Mouse (Mus musculus): ENCODE results near the gene Svs6. TPM values are rescaled to one million over a fixed set of nuclear protein-coding genes. Genes with fewer than 3 reads are reported as not detected.

Gene Svs6
- total and polyA plus RNA-seq, 2 experiments from 2014 or later = not detected

DNA sequence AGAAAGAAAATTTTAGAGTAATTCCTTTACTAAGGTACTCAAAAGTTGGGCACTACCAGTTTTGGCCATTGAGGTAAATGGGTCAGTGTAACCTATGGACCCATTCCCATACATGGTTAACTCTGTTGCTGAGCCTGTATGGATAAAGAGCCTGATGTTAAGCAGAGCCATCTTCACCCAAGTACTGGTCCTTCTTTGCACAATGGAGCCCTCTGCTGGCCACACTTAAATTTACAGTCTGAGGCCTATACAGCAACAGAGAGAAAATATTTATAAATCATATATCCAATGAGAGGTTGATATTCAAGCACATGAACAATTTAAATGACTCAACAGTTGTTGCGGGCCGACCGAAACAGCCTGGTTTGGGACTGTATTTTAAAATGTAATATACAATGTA, 32.4 kb downstream of the Svs6 start:
- ATAC-seq = no peak
- peak; percentile 30 for DNase-seq (ENCODE audit: low spot score)
- Histone ChIP-seq H3K27ac (no peak overlapping the region), H3K9ac (replicated peaks; ENCODE audit: low read length) (no peak overlapping the region), H3K27me3 (ENCODE audit: insufficient read depth, low read length) (no peaks in the 10 kb centered on the region), H3K36me3 (ENCODE audit: insufficient read depth, low read length) (no peaks in the 10 kb centered on the region), H3K9me3 (ENCODE audit: low read length) (no peaks in the 10 kb centered on the region), H3K4me2 (ENCODE audit: low read depth, low read length) (no peak overlapping the region), H3K4me3 (ENCODE audit: low read length) (no peak overlapping the region), H3K4me1 (ENCODE audit: insufficient read depth, low read length) (no peaks in the 10 kb centered on the region)
- peak; percentile 43 for TF ChIP-seq CTCF (IDR thresholded peaks at IDR 0.05; ENCODE audit: low read depth)
- WGBS = 94% methylated on average over 3 of the region's 3 CpGs

DNA sequence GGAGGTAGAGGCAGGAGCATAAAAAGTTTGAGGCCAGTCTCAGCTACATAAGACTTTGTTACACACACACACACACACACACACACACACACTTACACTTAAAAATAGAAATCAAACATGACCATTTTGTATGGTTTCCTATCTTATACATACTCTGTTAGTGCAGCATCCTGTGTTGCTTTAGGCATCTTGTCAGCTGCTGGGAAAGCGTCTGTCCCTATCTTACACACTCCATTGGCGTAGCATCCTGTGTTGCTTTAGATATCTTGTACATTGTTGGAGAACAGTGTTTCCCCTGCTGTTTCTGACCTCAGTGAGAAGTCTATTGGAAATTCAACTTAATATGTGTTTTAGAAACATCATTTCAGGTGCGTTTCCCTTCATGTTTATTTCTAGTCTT, 36.1 kb downstream of the Svs6 start:
- H3K4me1 ChIP-seq (ENCODE audit: insufficient read depth, low read length) = no peaks in the 10 kb centered on the region
- 85% methylated on average over 3 of the region's 3 CpGs for WGBS
- H3K9ac ChIP-seq (replicated peaks; ENCODE audit: low read length) = no peak overlapping the region
- H3K27ac ChIP-seq = no peak overlapping the region
- H3K27me3 ChIP-seq (ENCODE audit: insufficient read depth, low read length) = no peaks in the 10 kb centered on the region
- H3K4me2 ChIP-seq (ENCODE audit: low read depth, low read length) = no peak overlapping the region
- no peak overlapping the region for H3K4me3 ChIP-seq (ENCODE audit: low read length)
- H3K36me3 ChIP-seq (ENCODE audit: insufficient read depth, low read length) = no peaks in the 10 kb centered on the region
- TF ChIP-seq CTCF (IDR thresholded peaks at IDR 0.05; ENCODE audit: low read depth) = no peak
- H3K9me3 ChIP-seq (ENCODE audit: low read length) = no peaks in the 10 kb centered on the region
- ATAC-seq (no peak), DNase-seq (ENCODE audit: low spot score) (no peak)

DNA sequence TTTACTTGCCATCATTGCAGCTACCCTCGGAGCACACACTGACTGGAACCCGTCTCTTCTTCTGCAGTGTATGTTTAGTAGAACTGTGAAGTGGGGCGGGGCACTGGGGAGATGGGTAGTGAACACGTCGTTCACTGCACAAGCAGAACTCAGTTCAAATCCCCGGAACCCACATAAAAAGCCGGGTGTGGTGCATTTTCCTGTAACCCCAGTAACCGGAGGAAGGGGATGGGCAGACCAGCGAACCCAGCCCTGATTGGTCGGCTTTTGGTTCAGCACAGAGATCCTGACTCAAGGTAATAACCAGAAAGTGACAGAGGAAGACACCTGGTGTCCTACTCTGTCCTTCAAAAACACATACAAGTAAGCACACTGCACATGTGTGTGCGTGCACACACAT, 36.8 kb downstream of the Svs6 start:
- no peak for ATAC-seq
- Histone ChIP-seq H3K36me3 (ENCODE audit: insufficient read depth, low read length) (no peaks in the 10 kb centered on the region), H3K9ac (replicated peaks; ENCODE audit: low read length) (no peak overlapping the region), H3K4me1 (ENCODE audit: insufficient read depth, low read length) (no peaks in the 10 kb centered on the region), H3K4me3 (ENCODE audit: low read length) (no peak overlapping the region), H3K27ac (no peak overlapping the region), H3K27me3 (ENCODE audit: insufficient read depth, low read length) (no peaks in the 10 kb centered on the region), H3K9me3 (ENCODE audit: low read length) (no peaks in the 10 kb centered on the region), H3K4me2 (ENCODE audit: low read depth, low read length) (no peak overlapping the region)
- no peak for DNase-seq (ENCODE audit: low spot score)
- WGBS = 89% methylated on average over 11 of the region's 11 CpGs
- no peak for TF ChIP-seq CTCF (IDR thresholded peaks at IDR 0.05; ENCODE audit: low read depth)

DNA sequence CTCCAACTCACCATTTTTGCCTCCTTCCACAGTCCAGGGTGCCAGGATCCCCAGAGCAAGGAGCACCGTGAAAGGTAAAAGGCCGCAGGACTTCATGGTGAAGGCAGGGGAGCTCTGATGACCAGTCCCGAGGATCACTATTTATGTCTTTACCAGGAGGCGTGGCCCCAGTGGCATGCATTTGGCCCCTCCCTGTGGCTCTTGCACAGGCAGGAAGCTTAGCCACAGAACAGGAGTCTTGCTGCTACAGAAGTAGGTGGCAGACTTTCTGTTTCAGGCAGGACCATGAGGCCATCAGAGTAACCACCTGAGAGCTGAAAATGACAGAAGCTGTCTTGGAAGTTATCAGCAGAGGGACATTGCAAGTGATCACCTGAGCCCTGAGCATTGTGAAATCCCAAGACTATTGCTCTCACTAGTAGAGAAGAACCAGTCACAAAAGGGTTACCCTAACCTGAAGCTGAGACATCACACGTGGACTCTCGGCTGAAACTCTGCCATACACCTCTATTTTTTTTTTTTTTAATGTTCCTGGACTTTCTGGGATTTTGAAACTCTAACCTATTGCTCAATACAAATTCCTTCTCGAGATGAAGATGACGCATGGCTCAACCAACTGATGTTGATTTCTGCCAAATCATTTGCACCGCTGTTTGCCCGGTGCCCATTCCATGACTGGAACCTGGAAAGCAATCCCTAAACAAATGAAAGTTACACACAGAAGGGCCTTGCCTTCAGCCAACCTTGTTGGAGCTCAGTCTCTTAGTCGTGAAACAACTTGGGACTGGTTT, 39.8 kb downstream of the Svs6 start:
- Histone ChIP-seq H3K36me3 (ENCODE audit: insufficient read depth, low read length) (no peaks in the 10 kb centered on the region), H3K9ac (replicated peaks; ENCODE audit: low read length) (no peak overlapping the region), H3K9me3 (ENCODE audit: low read length) (no peaks in the 10 kb centered on the region), H3K4me2 (ENCODE audit: low read depth, low read length) (no peak overlapping the region), H3K4me3 (ENCODE audit: low read length) (no peak overlapping the region), H3K27ac (no peak overlapping the region), H3K27me3 (ENCODE audit: insufficient read depth, low read length) (no peaks in the 10 kb centered on the region), H3K4me1 (ENCODE audit: insufficient read depth, low read length) (no peaks in the 10 kb centered on the region)
- DNase-seq (ENCODE audit: low spot score) = no peak
- whole genome bisulfite sequencing = 81% methylated on average over 11 of the region's 11 CpGs
- no peak for TF ChIP-seq CTCF (IDR thresholded peaks at IDR 0.05; ENCODE audit: low read depth)
- no peak for ATAC-seq

DNA sequence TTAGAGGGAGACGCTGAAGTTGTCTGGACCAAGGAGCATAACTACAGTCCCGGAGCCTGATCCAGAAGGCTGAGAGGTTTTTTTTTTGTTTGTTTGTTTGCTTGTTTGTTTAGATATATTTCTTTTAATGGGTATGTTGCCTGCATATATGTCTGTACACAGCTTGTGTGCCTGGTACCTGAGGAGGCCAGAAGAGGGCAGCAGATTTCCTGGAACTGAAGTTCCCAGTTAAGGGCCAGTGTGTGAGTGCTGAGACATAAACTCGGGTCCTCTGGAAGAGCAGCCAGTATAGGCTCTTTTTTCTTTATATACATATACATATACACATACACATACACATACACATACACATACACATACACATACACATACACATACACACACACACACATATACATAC, 41.8 kb downstream of the Svs6 start:
- 76% methylated on average over 3 of the region's 3 CpGs for WGBS

DNA sequence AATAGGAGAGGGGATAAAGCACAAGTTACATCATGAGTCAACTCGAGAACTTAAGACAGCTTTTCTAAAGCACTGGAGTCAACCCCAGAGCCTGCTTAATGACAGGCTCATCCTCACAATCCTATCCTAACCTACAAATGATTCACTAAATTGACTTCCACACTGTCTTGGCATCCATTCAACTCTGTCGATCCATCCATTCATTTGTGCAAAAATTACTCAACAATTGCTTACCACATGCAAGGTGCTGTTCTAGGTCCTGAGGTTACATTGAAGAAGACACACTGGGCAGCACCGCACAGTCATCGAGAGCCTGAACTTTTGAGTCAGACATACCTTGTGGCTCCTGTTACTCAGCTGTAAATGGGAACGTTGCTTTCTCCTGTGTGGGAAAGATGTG, 42.5 kb downstream of the Svs6 start:
- H3K36me3 ChIP-seq (ENCODE audit: insufficient read depth, low read length) = no peaks in the 10 kb centered on the region
- no peak for TF ChIP-seq CTCF (IDR thresholded peaks at IDR 0.05; ENCODE audit: low read depth)
- H3K4me2 ChIP-seq (ENCODE audit: low read depth, low read length) = no peak overlapping the region
- H3K27ac ChIP-seq = no peak overlapping the region
- no peak overlapping the region for H3K9ac ChIP-seq (replicated peaks; ENCODE audit: low read length)
- H3K27me3 ChIP-seq (ENCODE audit: insufficient read depth, low read length) = no peaks in the 10 kb centered on the region
- ATAC-seq (no peak), DNase-seq (ENCODE audit: low spot score) (no peak)
- H3K9me3 ChIP-seq (ENCODE audit: low read length) = no peaks in the 10 kb centered on the region
- no peaks in the 10 kb centered on the region for H3K4me1 ChIP-seq (ENCODE audit: insufficient read depth, low read length)
- no peak overlapping the region for H3K4me3 ChIP-seq (ENCODE audit: low read length)
- 85% methylated on average over 5 of the region's 5 CpGs for WGBS

More for the DNA sequence above, 41.8 kb downstream of the Svs6 start:
- Histone ChIP-seq H3K9me3 (ENCODE audit: low read length) (no peaks in the 10 kb centered on the region), H3K4me2 (ENCODE audit: low read depth, low read length) (no peak overlapping the region), H3K36me3 (ENCODE audit: insufficient read depth, low read length) (no peaks in the 10 kb centered on the region), H3K4me1 (ENCODE audit: insufficient read depth, low read length) (no peaks in the 10 kb centered on the region), H3K27ac (no peak overlapping the region), H3K9ac (replicated peaks; ENCODE audit: low read length) (no peak overlapping the region), H3K27me3 (ENCODE audit: insufficient read depth, low read length) (no peaks in the 10 kb centered on the region), H3K4me3 (ENCODE audit: low read length) (no peak overlapping the region)
- TF ChIP-seq CTCF (IDR thresholded peaks at IDR 0.05; ENCODE audit: low read depth) = peak; percentile 35; the same call in 1 of the 2 replicates
- no peak for DNase-seq (ENCODE audit: low spot score)
- no peak for ATAC-seq

DNA sequence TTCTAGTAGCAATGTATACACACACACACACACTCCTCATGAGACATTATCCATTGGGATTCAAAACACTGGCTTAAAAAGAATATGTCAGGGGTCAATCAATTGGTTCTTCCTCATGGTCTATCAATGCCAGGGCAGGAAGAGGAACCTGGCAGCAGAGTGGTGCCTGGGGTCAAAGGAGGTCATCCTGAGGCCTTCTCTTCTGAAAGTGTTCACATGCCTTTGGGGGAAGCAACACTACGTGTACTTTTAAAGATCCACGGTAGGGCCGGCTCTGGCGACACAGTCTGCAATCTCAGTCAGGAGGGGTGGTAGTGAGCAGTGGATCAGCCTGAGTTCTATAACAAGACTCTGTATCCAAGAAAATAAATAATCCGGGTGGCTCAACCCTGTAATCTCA, 43.1 kb downstream of the Svs6 start:
- DNase-seq (ENCODE audit: low spot score) (no peak), ATAC-seq (no peak)
- no peak for TF ChIP-seq CTCF (IDR thresholded peaks at IDR 0.05; ENCODE audit: low read depth)
- no peaks in the 10 kb centered on the region for H3K4me1 ChIP-seq (ENCODE audit: insufficient read depth, low read length)
- 65% methylated on average over 5 of the region's 5 CpGs for WGBS
- H3K9ac ChIP-seq (replicated peaks; ENCODE audit: low read length) = no peak overlapping the region
- no peak overlapping the region for H3K27ac ChIP-seq
- no peaks in the 10 kb centered on the region for H3K27me3 ChIP-seq (ENCODE audit: insufficient read depth, low read length)
- H3K4me2 ChIP-seq (ENCODE audit: low read depth, low read length) = no peak overlapping the region
- no peak overlapping the region for H3K4me3 ChIP-seq (ENCODE audit: low read length)
- no peaks in the 10 kb centered on the region for H3K36me3 ChIP-seq (ENCODE audit: insufficient read depth, low read length)
- H3K9me3 ChIP-seq (ENCODE audit: low read length) = no peaks in the 10 kb centered on the region

All from hindbrain, postnatal 0 days (tissue).